Mouse (Mus musculus): ENCODE measurements at regions not wholly inside any gene's neighbourhood (a gene's known extent, or its start where the extent isn't known, plus 50 kb on each side); places are given as distances from the start of the nearest gene placed in this dataset.

DNA sequence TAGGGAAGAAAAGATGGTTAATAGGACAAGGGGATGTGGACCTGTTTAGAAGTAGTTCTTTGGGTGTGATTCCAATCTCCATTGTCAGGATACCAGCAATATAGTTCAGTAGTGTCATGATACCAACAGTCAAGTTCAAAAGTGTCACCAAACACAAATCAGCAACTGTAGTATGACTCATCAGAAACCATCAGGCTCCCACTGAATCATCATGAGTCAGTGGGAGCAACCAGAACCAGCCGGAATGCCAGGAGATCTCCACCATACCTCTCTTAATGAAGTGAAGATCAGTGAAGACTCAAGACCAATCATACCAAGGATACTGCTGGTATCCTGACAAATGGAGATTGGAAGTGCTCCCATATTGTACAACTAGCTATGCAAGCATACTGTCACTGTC is 410.5 kb downstream of the Rnf144b start:
- TF ChIP-seq CTCF (IDR thresholded peaks at IDR 0.05; ENCODE audit: low read depth): no peak
- TF ChIP-seq EP300 (IDR thresholded peaks at IDR 0.05; ENCODE audit: low read depth): no peak
- Histone ChIP-seq H3K9me3 (ENCODE audit: low read length) (no peaks in the 10 kb centered on the region), H3K27ac (ENCODE audit: low read depth) (no peak overlapping the region), H3K4me2 (ENCODE audit: low read depth, low read length) (no peak overlapping the region), H3K9ac (replicated peaks) (no peak overlapping the region), H3K36me3 (replicated peaks; ENCODE audit: insufficient read depth, low read length) (no peaks in the 10 kb centered on the region), H3K4me1 (ENCODE audit: insufficient read depth) (no peaks in the 10 kb centered on the region), H3K4me3 (ENCODE audit: low read depth, low read length) (no peak overlapping the region), H3K27me3 (ENCODE audit: insufficient read depth, low read length) (no peaks in the 10 kb centered on the region)
- WGBS (ENCODE audit: insufficient replicate concordance): 76% methylated on average over 1 of the region's 1 CpGs
- DNase-seq: no peak
- ATAC-seq: no peak

GRCm38 (mm10) chr13:47537156-47537555 is 414.7 kb downstream of the Rnf144b start:
- Histone ChIP-seq H3K9ac (replicated peaks) (no peak overlapping the region), H3K27ac (ENCODE audit: low read depth) (no peak overlapping the region), H3K36me3 (replicated peaks; ENCODE audit: insufficient read depth, low read length) (no peaks in the 10 kb centered on the region), H3K9me3 (ENCODE audit: low read length) (no peaks in the 10 kb centered on the region), H3K4me1 (ENCODE audit: insufficient read depth) (no peaks in the 10 kb centered on the region), H3K27me3 (ENCODE audit: insufficient read depth, low read length) (no peaks in the 10 kb centered on the region), H3K4me2 (ENCODE audit: low read depth, low read length) (no peak overlapping the region), H3K4me3 (ENCODE audit: low read depth, low read length) (no peak overlapping the region)
- ATAC-seq: no peak
- no peak for TF ChIP-seq EP300 (IDR thresholded peaks at IDR 0.05; ENCODE audit: low read depth)
- TF ChIP-seq CTCF (IDR thresholded peaks at IDR 0.05; ENCODE audit: low read depth): no peak
- 78% methylated on average over 2 of the region's 2 CpGs for WGBS (ENCODE audit: insufficient replicate concordance)
- no peak for DNase-seq

DNA sequence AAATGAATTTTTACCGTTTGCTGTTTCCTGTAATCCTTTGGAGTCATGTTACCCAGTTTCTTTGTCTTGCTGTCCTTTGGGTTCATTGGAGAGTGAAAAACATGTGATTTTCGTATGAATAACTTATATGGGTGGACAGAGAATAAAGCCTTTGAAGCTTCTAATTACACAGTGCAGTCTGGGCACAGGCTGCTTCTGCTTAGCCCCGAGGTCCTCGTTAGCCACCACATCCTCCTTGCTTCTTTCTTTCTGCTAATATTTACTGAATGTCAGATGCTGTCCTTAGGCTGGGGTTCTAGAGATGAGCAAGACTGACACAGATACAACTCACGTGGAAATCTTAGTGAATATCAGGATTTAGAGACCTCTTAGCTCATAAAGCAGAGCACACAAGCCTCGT is 427.2 kb downstream of the Rnf144b start:
- no peaks in the 10 kb centered on the region for H3K36me3 ChIP-seq (replicated peaks; ENCODE audit: insufficient read depth, low read length)
- no peak overlapping the region for H3K4me2 ChIP-seq (ENCODE audit: low read depth, low read length)
- DNase-seq (no peak), ATAC-seq (no peak)
- no peak overlapping the region for H3K27ac ChIP-seq (ENCODE audit: low read depth)
- TF ChIP-seq CTCF (IDR thresholded peaks at IDR 0.05; ENCODE audit: low read depth): no peak
- no peak overlapping the region for H3K4me3 ChIP-seq (ENCODE audit: low read depth, low read length)
- H3K9me3 ChIP-seq (ENCODE audit: low read length): no peaks in the 10 kb centered on the region
- no peak overlapping the region for H3K9ac ChIP-seq (replicated peaks)
- no peaks in the 10 kb centered on the region for H3K4me1 ChIP-seq (ENCODE audit: insufficient read depth)
- WGBS (ENCODE audit: insufficient replicate concordance): 59% methylated on average over 6 of the region's 6 CpGs
- H3K27me3 ChIP-seq (ENCODE audit: insufficient read depth, low read length): no peaks in the 10 kb centered on the region

DNA sequence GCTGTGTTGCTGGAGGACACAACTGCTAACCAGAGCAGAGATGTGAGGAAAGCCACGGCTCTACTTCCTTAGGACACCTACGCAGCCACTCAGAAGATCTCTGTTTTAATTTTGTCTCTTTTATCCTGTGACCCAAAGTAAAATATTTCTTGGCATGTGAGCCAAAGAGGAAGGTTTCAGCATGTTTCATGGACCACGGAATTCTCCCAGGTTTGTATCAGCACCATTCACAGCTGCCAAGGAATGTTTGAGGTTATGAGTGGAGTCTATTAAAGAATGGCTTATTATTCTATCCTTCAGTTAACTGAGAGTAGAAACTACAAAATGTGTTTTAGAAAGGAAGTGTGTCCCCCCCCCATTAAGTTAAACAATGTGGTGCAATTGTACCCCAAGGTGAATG is 429.8 kb downstream of the Rnf144b start:
- DNase-seq (no peak), ATAC-seq (no peak)
- Histone ChIP-seq H3K4me1 (ENCODE audit: insufficient read depth) (no peaks in the 10 kb centered on the region), H3K27me3 (ENCODE audit: insufficient read depth, low read length) (no peaks in the 10 kb centered on the region), H3K9ac (replicated peaks) (no peak overlapping the region), H3K4me3 (ENCODE audit: low read depth, low read length) (no peak overlapping the region), H3K9me3 (ENCODE audit: low read length) (no peaks in the 10 kb centered on the region), H3K36me3 (replicated peaks; ENCODE audit: insufficient read depth, low read length) (no peaks in the 10 kb centered on the region), H3K4me2 (ENCODE audit: low read depth, low read length) (no peak overlapping the region), H3K27ac (ENCODE audit: low read depth) (no peak overlapping the region)
- TF ChIP-seq EP300 (IDR thresholded peaks at IDR 0.05; ENCODE audit: low read depth): no peak
- TF ChIP-seq CTCF (IDR thresholded peaks at IDR 0.05; ENCODE audit: low read depth): no peak
- WGBS (ENCODE audit: insufficient replicate concordance): 82% methylated on average over 3 of the region's 3 CpGs

- Histone ChIP-seq H3K36me3 (replicated peaks; ENCODE audit: insufficient read depth, low read length) (no peaks in the 10 kb centered on the region), H3K27ac (ENCODE audit: low read depth) (no peak overlapping the region), H3K4me2 (ENCODE audit: low read depth, low read length) (no peak overlapping the region), H3K9me3 (ENCODE audit: low read length) (no peaks in the 10 kb centered on the region), H3K4me3 (ENCODE audit: low read depth, low read length) (no peak overlapping the region), H3K9ac (replicated peaks) (no peak overlapping the region), H3K4me1 (ENCODE audit: insufficient read depth) (no peaks in the 10 kb centered on the region), H3K27me3 (ENCODE audit: insufficient read depth, low read length) (no peaks in the 10 kb centered on the region)
- ATAC-seq (no peak), DNase-seq (no peak)
- no peak for TF ChIP-seq EP300 (IDR thresholded peaks at IDR 0.05; ENCODE audit: low read depth)
- no peak for TF ChIP-seq CTCF (IDR thresholded peaks at IDR 0.05; ENCODE audit: low read depth)
- 41% methylated on average over 1 of the region's 1 CpGs for WGBS (ENCODE audit: insufficient replicate concordance)
Observed at GRCm38 (mm10) chr13:47554198-47554597, 431.7 kb downstream of the Rnf144b start.

DNA sequence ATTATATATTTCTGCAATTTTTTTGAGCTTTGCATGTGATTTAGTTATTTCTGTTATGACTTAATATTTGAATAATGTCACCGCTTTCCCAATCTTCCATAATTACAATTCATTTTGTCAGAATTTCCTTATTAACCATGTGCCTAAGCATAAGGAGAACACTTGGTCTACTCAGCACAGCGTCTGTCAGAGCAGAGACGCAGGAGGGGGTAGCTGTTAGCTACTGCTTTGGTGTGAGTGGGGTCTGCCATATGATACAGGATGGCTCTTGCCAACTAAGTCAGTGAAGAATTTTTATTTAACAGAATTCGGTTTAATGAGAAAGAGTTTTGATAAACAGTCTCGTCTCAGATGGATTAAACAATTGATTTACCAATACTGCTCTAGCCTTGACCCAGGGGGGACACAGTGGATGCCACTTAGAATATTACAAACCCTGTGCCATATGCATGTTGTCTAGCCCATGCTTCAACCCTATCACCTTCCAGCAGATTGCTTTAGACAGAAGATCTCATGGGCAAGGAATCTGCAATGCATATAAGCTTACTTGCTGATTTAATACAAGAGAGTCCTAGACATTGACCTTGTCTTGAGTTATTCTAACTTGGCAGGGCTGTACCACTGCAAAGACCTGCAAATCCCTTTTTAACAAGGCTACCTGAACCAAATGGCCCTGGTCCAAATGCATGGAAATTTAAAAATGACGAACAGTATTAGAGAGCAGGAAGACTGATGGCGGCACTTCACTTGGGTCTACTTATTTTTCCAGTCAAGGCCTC is 434.9 kb downstream of the Rnf144b start:
- TF ChIP-seq EP300 (IDR thresholded peaks at IDR 0.05; ENCODE audit: low read depth) (no peak), CTCF (IDR thresholded peaks at IDR 0.05; ENCODE audit: low read depth) (no peak)
- WGBS (ENCODE audit: insufficient replicate concordance): 75% methylated on average over 7 of the region's 7 CpGs
- no peak overlapping the region for H3K4me2 ChIP-seq (ENCODE audit: low read depth, low read length)
- DNase-seq (no peak), ATAC-seq (no peak)
- H3K9me3 ChIP-seq (ENCODE audit: low read length): no peaks in the 10 kb centered on the region
- H3K4me1 ChIP-seq (ENCODE audit: insufficient read depth): no peaks in the 10 kb centered on the region
- H3K4me3 ChIP-seq (ENCODE audit: low read depth, low read length): no peak overlapping the region
- no peaks in the 10 kb centered on the region for H3K27me3 ChIP-seq (ENCODE audit: insufficient read depth, low read length)
- no peak overlapping the region for H3K27ac ChIP-seq (ENCODE audit: low read depth)
- no peaks in the 10 kb centered on the region for H3K36me3 ChIP-seq (replicated peaks; ENCODE audit: insufficient read depth, low read length)
- no peak overlapping the region for H3K9ac ChIP-seq (replicated peaks)

Data from liver, postnatal 0 days (tissue).